Mouse (Mus musculus): ENCODE data around the gene Thrb.

Gene Thrb

GRCm38 (mm10) chr14:17868326-17868725 lies 208.3 kb downstream of the Thrb start:
- no peak for DNase-seq (ENCODE audit: low read depth, low spot score)

- DNase-seq (ENCODE audit: low read depth, low spot score): no peak
Measured at GRCm38 (mm10) chr14:17875946-17876345, 215.9 kb downstream of the Thrb start.

- DNase-seq (ENCODE audit: low read depth, low spot score): no peak
Measured at GRCm38 (mm10) chr14:17879446-17879845, 219.4 kb downstream of the Thrb start.

- DNase-seq (ENCODE audit: low read depth, low spot score): no peak
Measured at GRCm38 (mm10) chr14:17884884-17885283, 224.8 kb downstream of the Thrb start.

- DNase-seq (ENCODE audit: low read depth, low spot score): no peak
Measured at GRCm38 (mm10) chr14:17885320-17885719, 225.3 kb downstream of the Thrb start.

GRCm38 (mm10) chr14:17894791-17895190 lies 234.7 kb downstream of the Thrb start:
- DNase-seq (ENCODE audit: low read depth, low spot score): no peak

GRCm38 (mm10) chr14:17899733-17900413 lies 239.8 kb downstream of the Thrb start:
- DNase-seq (ENCODE audit: low read depth, low spot score): no peak

GRCm38 (mm10) chr14:17900414-17900795 lies 240.3 kb downstream of the Thrb start:
- DNase-seq (ENCODE audit: low read depth, low spot score): peak; percentile 15

GRCm38 (mm10) chr14:17902426-17902825 lies 242.4 kb downstream of the Thrb start:
- DNase-seq (ENCODE audit: low read depth, low spot score): no peak

- DNase-seq (ENCODE audit: low read depth, low spot score): no peak
Measured at GRCm38 (mm10) chr14:17903121-17903520, 243.1 kb downstream of the Thrb start.

- peak; percentile 11 for DNase-seq (ENCODE audit: low read depth, low spot score)
Measured at GRCm38 (mm10) chr14:17904554-17904953, 244.5 kb downstream of the Thrb start.

GRCm38 (mm10) chr14:17905627-17906026 lies 245.6 kb downstream of the Thrb start:
- no peak for DNase-seq (ENCODE audit: low read depth, low spot score)

GRCm38 (mm10) chr14:17906931-17907330 lies 246.9 kb downstream of the Thrb start:
- no peak for DNase-seq (ENCODE audit: low read depth, low spot score)

GRCm38 (mm10) chr14:17911157-17911556 lies 251.1 kb downstream of the Thrb start:
- peak; percentile 9 for DNase-seq (ENCODE audit: low read depth, low spot score)

GRCm38 (mm10) chr14:17912573-17913207 lies 252.6 kb downstream of the Thrb start:
- DNase-seq (ENCODE audit: low read depth, low spot score): no peak

- no peak for DNase-seq (ENCODE audit: low read depth, low spot score)
Measured at GRCm38 (mm10) chr14:17915556-17915955, 255.5 kb downstream of the Thrb start.

- no peak for DNase-seq (ENCODE audit: low read depth, low spot score)
Measured at GRCm38 (mm10) chr14:17916651-17917050, 256.6 kb downstream of the Thrb start.

GRCm38 (mm10) chr14:17917124-17917763 lies 257.2 kb downstream of the Thrb start:
- DNase-seq (ENCODE audit: low read depth, low spot score): no peak

GRCm38 (mm10) chr14:17917899-17918298 lies 257.8 kb downstream of the Thrb start:
- peak; percentile 12 for DNase-seq (ENCODE audit: low read depth, low spot score)

- no peak for DNase-seq (ENCODE audit: low read depth, low spot score)
Measured at GRCm38 (mm10) chr14:17922807-17923704, 263.0 kb downstream of the Thrb start.

GRCm38 (mm10) chr14:17927469-17927868 lies 267.4 kb downstream of the Thrb start:
- DNase-seq (ENCODE audit: low read depth, low spot score): no peak

- no peak for DNase-seq (ENCODE audit: low read depth, low spot score)
Measured at GRCm38 (mm10) chr14:17929585-17929984, 269.5 kb downstream of the Thrb start.
